Mouse (Mus musculus): ENCODE results near the gene Rab5if.

- TF ChIP-seq POLR2A (IDR thresholded peaks at IDR 0.05; ENCODE audit: borderline replicate concordance, extremely low read depth, insufficient read depth, insufficient read length, poor library complexity, severe bottlenecking) (peak; percentile 33; the same call in 1 of the 2 replicates), CTCF (IDR thresholded peaks at IDR 0.05; ENCODE audit: borderline replicate concordance, extremely low read depth, insufficient read depth, insufficient read length) (no peak)
Measured at GRCm38 (mm10) chr2:156839319-156840191, 23.4 kb upstream of the Rab5if start, which contains the start of gene Tgif2.

Measured in brain, embryonic 14.5 days (tissue).